Mouse (Mus musculus) forebrain, postnatal 0 days (tissue): ENCODE results near the gene Wwtr1. TPM values are rescaled to one million over a fixed set of nuclear protein-coding genes. Genes with fewer than 3 reads are reported as not detected.

ENCODE experiments used
- ATAC-seq: fragments of 200-750 bp; cut with Nextera tagmentation; 2 replicates; pipeline ENCODE4 v1.8.0; 2017; ENCODE audit warnings: mild to moderate bottlenecking, moderate library complexity
- DNase-seq: peaks from one replicate; pipeline ENCODE4 v3.0.0-alpha.2; 2015
- H3K27ac ChIP-seq: fragments of 300-500 bp; sonication (generic); 2 replicates; pipeline ENCODE4 v1.5.1; 2014; ENCODE audit warnings: low read depth, mild to moderate bottlenecking, antibody characterized with exemption, low read length, moderate library complexity, mixed read lengths
- H3K27me3 ChIP-seq: fragments of 300-500 bp; sonication (generic); 2 replicates; pipeline ENCODE4 v1.6.1; 2014; ENCODE audit warnings: mild to moderate bottlenecking, low read length, mixed read lengths; ENCODE audit not compliant: insufficient read depth
- H3K36me3 ChIP-seq: fragments of 300-500 bp; sonication (generic); 2 replicates; pipeline ENCODE4 v1.6.1; 2014; ENCODE audit warnings: mild to moderate bottlenecking, moderate library complexity; ENCODE audit not compliant: insufficient read depth
- H3K4me1 ChIP-seq: fragments of 300-500 bp; sonication (generic); 2 replicates; pipeline ENCODE4 v1.6.1; 2014; ENCODE audit warnings: antibody characterized with exemption; ENCODE audit not compliant: insufficient read depth
- H3K4me2 ChIP-seq: fragments of 300-500 bp; sonication (generic); 2 replicates; pipeline ENCODE4 v1.6.1; 2014; ENCODE audit warnings: low read depth, mild to moderate bottlenecking, moderate library complexity
- H3K4me3 ChIP-seq: fragments of 300-500 bp; sonication (generic); 2 replicates; pipeline ENCODE4 v1.5.1; 2014; ENCODE audit warnings: low read depth, low read length, mixed read lengths
- H3K9ac ChIP-seq: fragments of 300-500 bp; sonication (generic); 2 replicates; pipeline ENCODE4 v1.6.1; 2014; ENCODE audit warnings: mild to moderate bottlenecking
- H3K9me3 ChIP-seq: fragments of 300-500 bp; sonication (generic); 2 replicates; pipeline ENCODE4 v1.6.1; 2016; ENCODE audit warnings: low read length
- CTCF ChIP-seq: sonication (generic); IDR thresholded peaks from 2 replicates; pipeline ENCODE4 v1.5.1; 2016; ENCODE audit warnings: antibody characterized with exemption, control low read depth, low read depth
- WGBS: fragments of 180-500 bp; shearing (Covaris S2); extraction: QIAGEN DNeasy Blood & Tissue Kit; methylation state at CpG from one replicate; pipeline ENCODE4 v1.1.7; 2014; 5-methylcytosine and 5-hydroxymethylcytosine counted together
- microRNA-seq, 2 experiments: library from miRNA; unstranded; fragments of <30 nt; microRNA quantifications; one replicate each; pipeline ENCODE4; 2016
- polyA plus RNA-seq: library from polyadenylated mRNA; unstranded; fragments of >200 nt; fragmentation: Nextera tagmentation; extraction: Ambion mirVana; gene quantifications from 2 replicates; pipeline ENCODE4 v1.2.1, GENCODE M21; 2015
- total RNA-seq: library from RNA; depleted of rRNA; stranded (reverse); fragments of >200 nt; gene quantifications from 2 replicates; pipeline ENCODE4 v1.2.3, GENCODE M21; 2014; rRNA removed

The Wwtr1 gene
- total and polyA plus RNA-seq, 2 experiments from 2014 or later = 12.1 to 39.1 TPM

DNA sequence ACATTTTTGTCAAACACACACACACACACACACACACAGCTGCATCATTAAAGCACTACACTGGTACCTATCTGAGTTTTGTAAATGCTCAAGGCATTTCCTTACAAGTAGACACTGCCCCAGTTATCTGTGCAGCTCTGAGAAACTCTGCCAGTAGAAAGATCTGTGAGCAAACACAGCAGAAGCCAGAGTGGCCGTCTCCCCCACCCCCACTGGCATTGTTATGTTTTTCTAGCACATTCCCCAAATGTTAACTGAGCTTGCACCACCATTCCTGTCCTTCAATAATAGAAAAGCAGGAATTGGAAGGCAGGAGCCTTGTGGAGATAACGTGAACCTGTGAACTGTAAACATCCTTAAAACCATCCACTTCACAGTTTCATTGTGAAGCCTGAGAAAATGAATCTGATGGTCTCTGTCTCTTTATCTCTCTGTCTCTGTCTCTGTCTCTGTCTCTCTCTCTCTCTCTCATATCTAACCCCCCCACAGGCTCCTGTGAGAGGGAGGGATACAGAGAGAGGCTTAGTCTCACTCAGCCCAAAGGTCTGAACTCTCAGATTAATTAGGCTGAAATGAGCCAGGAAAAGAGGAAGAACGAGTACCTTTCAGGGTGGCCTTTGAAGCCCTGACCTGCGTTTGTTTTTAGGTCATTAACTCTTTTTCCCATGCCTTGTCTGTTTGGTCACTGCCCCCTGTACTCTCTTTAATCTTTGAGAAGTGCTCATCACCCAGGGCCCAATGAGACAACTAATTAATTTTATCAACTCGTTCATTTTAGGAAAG, 146.8 kb downstream of the Wwtr1 start:
- no peak overlapping the region for H3K4me2 ChIP-seq
- no peaks in the 10 kb centered on the region for H3K27me3 ChIP-seq
- H3K4me3 ChIP-seq = no peak overlapping the region
- H3K9ac ChIP-seq = no peak overlapping the region
- no peak overlapping the region for H3K27ac ChIP-seq
- H3K4me1 ChIP-seq = no peaks in the 10 kb centered on the region
- TF ChIP-seq CTCF = no peak
- ATAC-seq (no peak), DNase-seq (no peak)
- 42% methylated on average over 5 of the region's 5 CpGs for WGBS
- no peaks in the 10 kb centered on the region for H3K36me3 ChIP-seq
- H3K9me3 ChIP-seq = no peaks in the 10 kb centered on the region

DNA sequence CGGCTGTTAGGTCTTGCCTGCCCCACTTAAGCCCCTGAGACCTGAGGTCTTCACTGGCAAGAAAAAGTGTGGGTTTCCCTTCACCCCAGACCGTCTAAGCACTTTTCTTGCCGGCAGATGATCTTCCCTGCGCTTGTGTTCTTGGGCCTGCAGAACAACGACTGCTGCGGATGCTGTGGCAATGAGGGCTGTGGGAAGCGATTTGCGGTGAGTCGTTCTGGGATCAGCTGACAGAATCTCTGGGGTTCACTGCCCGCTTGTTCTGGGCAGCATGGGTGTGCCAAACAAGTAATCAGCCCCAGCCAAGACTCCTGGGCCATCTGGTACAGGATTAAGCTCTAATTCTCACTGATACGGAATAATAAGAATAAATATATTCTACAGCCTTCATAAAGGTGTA, 149.4 kb downstream of the Wwtr1 start:
- no peak overlapping the region for H3K4me2 ChIP-seq
- H3K9ac ChIP-seq = no peak overlapping the region
- H3K27me3 ChIP-seq = no peaks in the 10 kb centered on the region
- 84% methylated on average over 11 of the region's 11 CpGs for WGBS
- H3K36me3 ChIP-seq = no peaks in the 10 kb centered on the region
- no peaks in the 10 kb centered on the region for H3K9me3 ChIP-seq
- no peak overlapping the region for H3K4me3 ChIP-seq
- DNase-seq (no peak), ATAC-seq (no peak)
- no peak for TF ChIP-seq CTCF
- H3K4me1 ChIP-seq = no peaks in the 10 kb centered on the region
- H3K27ac ChIP-seq = no peak overlapping the region

DNA sequence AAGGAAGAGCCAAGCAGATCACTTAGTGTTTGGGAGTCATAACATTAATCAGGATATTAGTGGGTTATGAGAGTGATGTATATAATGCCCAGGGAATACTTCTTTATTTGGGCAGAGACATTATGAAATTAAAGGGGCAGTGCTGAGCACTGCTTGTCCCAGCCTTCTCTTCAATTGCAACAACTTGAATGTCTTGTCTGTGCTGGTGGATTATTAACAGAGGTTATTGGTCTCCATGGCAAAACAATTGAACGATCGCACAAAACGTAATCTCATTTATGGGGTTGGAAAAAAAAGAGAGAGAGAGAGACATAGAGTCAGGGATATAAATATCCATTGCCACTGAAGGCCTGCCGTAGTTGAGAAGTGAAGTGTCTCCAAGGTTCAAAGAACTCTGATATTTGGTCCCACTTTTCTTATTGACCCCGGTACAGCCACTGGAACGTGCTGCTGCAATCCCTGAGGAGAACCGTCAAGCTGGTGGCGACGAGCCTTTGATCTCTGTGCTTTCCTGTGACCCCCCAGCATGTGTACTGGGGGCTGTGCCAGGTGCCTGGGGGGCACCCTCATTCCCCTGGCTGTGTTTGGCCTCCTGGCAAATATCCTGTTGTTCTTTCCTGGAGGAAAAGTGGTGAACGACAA, 150.5 kb downstream of the Wwtr1 start, which contains the start of gene Tm4sf4:
Tm4sf4 (plus strand) TSS at position 226 of the 642 bp plus-strand sequence.
- ATAC-seq = no peak
- H3K4me3 ChIP-seq = no peak within 1 kb of the TSS
- H3K36me3 ChIP-seq = no peaks in the 10 kb centered on the region
- no peaks in the 10 kb centered on the region for H3K9me3 ChIP-seq
- TF ChIP-seq CTCF = no peak
- no peak within 1 kb of the TSS for H3K9ac ChIP-seq
- H3K27me3 ChIP-seq = no peaks in the 10 kb centered on the region
- no peak within 1 kb of the TSS for H3K4me2 ChIP-seq
- 73% methylated on average over 10 of the region's 10 CpGs for WGBS
- no peak for DNase-seq
- H3K4me1 ChIP-seq = no peaks in the 10 kb centered on the region
- no peak within 1 kb of the TSS for H3K27ac ChIP-seq

DNA sequence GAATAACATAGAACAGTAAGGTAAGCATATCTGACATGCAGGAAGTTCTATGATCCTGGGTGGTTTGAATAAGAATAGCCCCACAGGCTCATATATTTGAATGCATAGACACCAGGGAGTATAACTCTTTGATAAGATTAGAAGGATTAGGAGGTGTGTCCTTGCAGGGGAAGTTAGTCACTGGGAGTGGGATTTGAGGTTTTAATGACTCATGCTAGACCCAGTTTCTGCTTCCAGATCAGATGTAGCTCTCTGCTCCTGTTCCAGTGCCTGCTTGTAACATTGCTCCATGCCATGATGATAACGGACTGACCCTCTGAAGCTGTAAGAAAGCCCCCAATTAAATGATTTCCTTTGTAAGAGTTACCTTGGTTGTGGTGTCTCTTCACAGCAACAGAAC, 155.1 kb downstream of the Wwtr1 start:
- no peak for TF ChIP-seq CTCF
- H3K4me1 ChIP-seq = no peaks in the 10 kb centered on the region
- no peak overlapping the region for H3K4me2 ChIP-seq
- H3K27me3 ChIP-seq = no peaks in the 10 kb centered on the region
- no peak for DNase-seq
- H3K9ac ChIP-seq = no peak overlapping the region
- 83% methylated on average over 1 of the region's 1 CpGs for WGBS
- H3K27ac ChIP-seq = no peak overlapping the region
- no peaks in the 10 kb centered on the region for H3K36me3 ChIP-seq
- no peak overlapping the region for H3K4me3 ChIP-seq
- no peaks in the 10 kb centered on the region for H3K9me3 ChIP-seq
- ATAC-seq = no peak

DNA sequence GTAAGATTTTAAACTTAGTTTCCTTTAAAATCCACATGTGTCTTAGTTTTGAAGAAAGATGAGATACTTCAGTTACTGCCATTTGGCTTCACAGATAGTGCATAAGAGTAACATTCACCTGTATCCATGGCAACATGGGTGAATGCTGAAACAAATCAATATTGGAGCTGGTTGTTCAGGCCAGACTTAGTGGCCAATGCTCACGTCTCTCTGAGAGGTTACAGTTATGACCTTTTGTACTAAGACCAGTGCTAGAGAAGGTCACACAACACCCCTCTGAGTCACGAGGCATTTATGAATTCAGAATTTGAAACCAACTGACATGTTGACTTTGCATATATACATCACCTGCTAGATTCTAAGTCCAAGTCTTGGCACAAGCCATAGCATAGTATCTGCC, 155.5 kb downstream of the Wwtr1 start:
- 72% methylated on average over 2 of the region's 2 CpGs for WGBS
- ATAC-seq = no peak
- Histone ChIP-seq H3K4me1 (no peaks in the 10 kb centered on the region), H3K27ac (no peak overlapping the region), H3K9me3 (no peaks in the 10 kb centered on the region), H3K9ac (no peak overlapping the region), H3K36me3 (no peaks in the 10 kb centered on the region), H3K27me3 (no peaks in the 10 kb centered on the region), H3K4me3 (no peak overlapping the region), H3K4me2 (no peak overlapping the region)
- DNase-seq = no peak
- no peak for TF ChIP-seq CTCF

DNA sequence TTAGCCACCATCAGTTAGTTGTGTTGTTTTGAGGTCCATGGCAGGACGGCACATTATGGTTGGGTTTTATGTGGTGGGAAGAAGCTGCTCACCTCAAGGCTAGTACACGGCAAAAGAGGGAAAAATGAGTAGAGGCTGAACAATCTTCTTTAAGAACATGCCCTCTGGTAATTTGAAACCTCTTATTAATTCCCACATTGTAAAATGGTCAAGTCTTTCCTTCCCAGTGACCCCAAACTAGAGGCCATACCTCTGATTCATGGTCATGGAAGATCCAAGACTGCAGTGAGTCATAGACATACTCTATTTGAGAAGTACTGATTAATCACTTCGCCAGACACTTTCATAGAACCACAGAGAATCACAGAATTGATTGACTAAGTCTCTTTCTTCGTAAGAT, 164.2 kb downstream of the Wwtr1 start:
- Histone ChIP-seq H3K36me3 (no peaks in the 10 kb centered on the region), H3K4me2 (no peak overlapping the region), H3K9ac (no peak overlapping the region), H3K27ac (no peak overlapping the region), H3K27me3 (no peaks in the 10 kb centered on the region), H3K4me3 (no peak overlapping the region), H3K4me1 (no peaks in the 10 kb centered on the region), H3K9me3 (no peaks in the 10 kb centered on the region)
- no peak for TF ChIP-seq CTCF
- ATAC-seq (no peak), DNase-seq (no peak)
- 90% methylated on average over 4 of the region's 4 CpGs for WGBS

Small RNA genes within 50 kb of the gene (microRNA-seq; reads per million reads assigned to microRNA genes)
- 0 reads per million in 2 experiments for gene Mir6377

Other genes with a start within 250 kb of the Wwtr1 start
- 0.23 TPM in 1 of 2 replicates, not detected in the other for gene Tm4sf4, start 150.6 kb downstream of the Wwtr1 start, total RNA-seq
- gene Tm4sf4, start 150.6 kb downstream of the Wwtr1 start, polyA plus RNA-seq = 0.09 TPM in 1 of 2 replicates, not detected in the other
- 34.6 and 39.5 TPM in 2 replicates for gene Commd2, start 75.8 kb upstream of the Wwtr1 start, total RNA-seq
- 89.7 and 121 TPM in 2 replicates for gene Commd2, start 75.8 kb upstream of the Wwtr1 start, polyA plus RNA-seq
- gene Ankub1, start 116.9 kb upstream of the Wwtr1 start, total RNA-seq = 0.15 and 0.33 TPM in 2 replicates
- 0.22 TPM in 1 of 2 replicates, not detected in the other for gene Ankub1, start 116.9 kb upstream of the Wwtr1 start, polyA plus RNA-seq
- gene Rnf13, start 160.2 kb upstream of the Wwtr1 start, total RNA-seq = 46.0 and 50.4 TPM in 2 replicates
- 88.4 and 88.8 TPM in 2 replicates for gene Rnf13, start 160.2 kb upstream of the Wwtr1 start, polyA plus RNA-seq